Mouse (Mus musculus): Measurements from ENCODE around the gene Ogfod2.

DNA sequence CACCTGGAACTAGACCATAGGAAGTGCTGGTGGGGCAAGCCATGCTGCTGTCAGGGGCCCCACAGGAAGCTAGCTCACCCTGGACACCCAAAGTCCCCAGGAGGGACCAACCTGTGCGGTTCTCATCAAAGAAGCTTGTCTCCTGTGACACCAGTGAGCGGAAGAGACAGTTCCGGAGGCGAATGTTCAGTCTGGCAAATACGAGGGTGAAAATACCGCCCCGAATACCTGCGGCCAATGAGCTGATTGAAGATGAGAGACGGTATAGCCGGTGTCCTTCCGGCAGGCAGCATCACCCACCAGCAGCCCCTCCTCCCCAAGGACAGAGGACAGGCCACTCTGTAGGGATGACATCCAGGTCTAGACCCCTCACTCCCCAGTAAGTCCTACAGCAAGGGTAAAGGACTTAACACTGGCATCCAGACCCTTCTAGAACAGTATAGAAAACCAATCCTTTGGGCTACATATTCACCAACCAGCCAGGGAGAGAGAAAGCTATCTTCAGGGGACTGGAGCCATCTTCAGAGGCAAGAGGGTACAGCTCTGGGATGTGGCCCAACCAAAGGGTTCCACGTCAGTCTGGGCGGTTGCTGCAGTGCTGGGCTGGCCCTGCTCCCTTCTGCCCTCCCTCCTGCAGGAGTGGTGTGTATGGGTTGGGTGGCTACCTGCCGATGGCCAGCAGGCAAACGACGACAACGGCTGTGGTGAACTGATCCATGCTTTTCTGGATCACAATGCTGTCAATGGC lies 29.0 kb upstream of the Ogfod2 start:
- TF ChIP-seq POLR2A (IDR thresholded peaks at IDR 0.05; ENCODE audit: borderline replicate concordance, control insufficient read depth, low read depth, low read length) = no peak
- TF ChIP-seq CTCF (IDR thresholded peaks at IDR 0.05; ENCODE audit: control insufficient read depth, insufficient read depth, low read length) = no peak
